Comparison of ENCODE assay signal across 8 mouse cellular contexts in the genomic region with DNA sequence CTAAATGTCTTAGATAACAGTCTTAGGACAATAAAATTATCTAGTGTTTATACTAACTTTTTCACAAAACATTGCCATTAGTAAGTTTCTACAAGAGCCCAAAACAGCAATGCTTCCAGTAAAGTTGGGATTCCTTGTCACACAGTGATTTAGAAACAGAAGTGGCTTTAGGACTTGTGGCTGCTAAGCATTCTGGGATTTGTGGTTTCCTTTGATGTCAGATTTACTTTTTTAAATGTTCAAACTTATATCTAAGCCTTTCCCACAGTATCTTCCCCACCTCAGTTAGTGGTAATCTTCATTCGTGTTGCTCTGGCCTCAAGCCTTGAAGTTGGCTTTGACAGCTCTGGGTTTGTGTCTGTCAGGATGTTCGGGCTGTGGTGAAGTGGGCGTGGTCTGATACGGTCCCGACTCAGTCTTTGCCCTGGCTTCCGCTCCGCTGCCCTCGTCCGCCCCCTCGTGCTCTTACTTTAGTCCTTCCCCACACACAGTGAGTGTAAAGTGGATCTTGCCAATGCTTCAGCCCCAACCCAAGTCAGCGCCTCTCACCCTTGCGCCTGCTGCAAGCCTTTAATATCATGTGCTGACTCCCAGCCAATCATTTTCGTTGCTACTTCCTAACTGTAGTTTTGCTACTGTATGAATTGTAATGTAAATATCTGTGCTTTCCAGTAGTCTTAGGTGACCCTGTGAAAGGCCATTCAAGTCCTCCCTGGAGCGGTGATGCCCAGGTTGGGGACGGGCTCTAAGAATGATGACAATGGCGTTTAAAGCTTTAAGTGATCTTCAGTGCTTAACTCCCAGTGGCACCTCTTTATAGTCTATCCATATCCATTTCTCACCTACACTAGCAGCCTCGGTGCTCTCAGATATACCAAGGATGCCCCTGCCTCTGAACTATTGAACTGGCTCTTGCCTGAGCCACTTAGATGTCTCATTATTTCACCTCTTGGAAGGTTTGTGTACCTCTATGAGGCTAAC. TPM values are rescaled to one million over a fixed set of nuclear protein-coding genes. Genes with fewer than 3 reads are reported as not detected.
DNase-seq lines count a peak whose midpoint lies in the region; ATAC-seq and TF ChIP-seq lines count a peak whose summit lies in the region.

No protein-coding gene starts in this region.

- peak; percentile 61 for TF ChIP-seq RAD21 in CH12.LX (IDR thresholded peaks at IDR 0.05; ENCODE audit: low read depth, low read length)

- no peak overlapping the region for H3K9ac ChIP-seq in CH12.LX (ENCODE audit: insufficient read depth, low read depth)
- H3K9ac ChIP-seq in forebrain, embryonic 12.5 days, result peak overlapping the region; percentile 50

- intact Hi-C loops in heart, postnatal 25 days (cut with DNase I), result no loop called here

- no peak overlapping the region for H3K27ac ChIP-seq in CH12.LX (ENCODE audit: insufficient read depth, low read depth)
- H3K27ac ChIP-seq in forebrain, embryonic 12.5 days, result no peak overlapping the region

- TF ChIP-seq POLR2A in CH12.LX (IDR thresholded peaks at IDR 0.05; ENCODE audit: low read depth, low read length), result peak; percentile 57

- DNase-seq in CH12.LX (ENCODE audit: extremely low read depth), result peak; percentile 83
- peak; percentile 56 to 69 for DNase-seq in adrenal gland, postnatal 36 days
- peak; percentile 24 for DNase-seq in heart, postnatal 25 days (ENCODE audit: low spot score)
- peak; percentile 71 to 79 for DNase-seq in kidney, postnatal 4 days
- DNase-seq in lung, postnatal 14 days, result peak; percentile 61
- DNase-seq in ovary, postnatal 14 days (ENCODE audit: low spot score), result peak; percentile 22
- DNase-seq in thymus, postnatal 36 days, result peak; percentile 72 to 77

- no peaks in the 10 kb centered on the region for H3K79me2 ChIP-seq in CH12.LX (replicated peaks; ENCODE audit: control insufficient read depth, extremely low read depth, insufficient read depth, poor library complexity, severe bottlenecking)

- peaks cover 3 to 7% of the 10 kb centered on the region in 2 experiments for H3K36me3 ChIP-seq in CH12.LX (replicated peaks in 1 of 2; ENCODE audit: control insufficient read depth in 1 of 2, insufficient read depth in 1 of 2, low read length in 1 of 2)
- H3K36me3 ChIP-seq in forebrain, embryonic 12.5 days (replicated peaks), result peaks cover 4% of the 10 kb centered on the region; the same call in 1 of the 2 replicates

- no peaks in the 10 kb centered on the region for H3K9me3 ChIP-seq in CH12.LX (replicated peaks; ENCODE audit: low read length)
- H3K9me3 ChIP-seq in forebrain, embryonic 12.5 days, result no peaks in the 10 kb centered on the region

- no peaks in the 10 kb centered on the region for H3K27me3 ChIP-seq in CH12.LX (replicated peaks)
- H3K27me3 ChIP-seq in forebrain, embryonic 12.5 days, result no peaks in the 10 kb centered on the region

- peak overlapping the region; percentile 51 for H3K4me2 ChIP-seq in CH12.LX (ENCODE audit: insufficient read depth, low read depth, poor library complexity, severe bottlenecking)
- H3K4me2 ChIP-seq in forebrain, embryonic 12.5 days, result peak overlapping the region; percentile 65

- peak in 1 of 2 experiments; percentile 63; a peak in 2 of 4 replicates for TF ChIP-seq CTCF in CH12.LX (conservative IDR thresholded peaks at IDR 0.05 in 1 of 2, IDR thresholded peaks at IDR 0.05 in 1 of 2; ENCODE audit: low read depth in 2 of 2, low read length in 2 of 2)

- TF ChIP-seq EP300 in CH12.LX (IDR thresholded peaks at IDR 0.05; ENCODE audit: low read length), result no peak

- H3K4me3 ChIP-seq in CH12.LX (replicated peaks in 1 of 3; ENCODE audit: low read depth in 2 of 3, low read length in 2 of 3, poor library complexity in 1 of 3), result peak overlapping the region in 2 of 3 experiments; percentile 1 to 33
- peak overlapping the region; percentile 47 for H3K4me3 ChIP-seq in forebrain, embryonic 12.5 days (replicated peaks)

- ATAC-seq in forebrain, embryonic 12.5 days (ENCODE audit: low FRiP score), result peak; percentile 88

- dilution Hi-C loops in CH12.LX (cut with MboI; ENCODE audit: extremely low pct_ligation_motif_present, extremely low pct_unique_long_range_greater_than_20kb, low sequenced_read_pairs), result no loop called here

- in situ Hi-C loops in CH12.LX (cut with MboI; ENCODE audit: low pct_ligation_motif_present, low pct_unique_long_range_greater_than_20kb, low sequenced_read_pairs), result no loop called here

- WGBS in forebrain, embryonic 12.5 days, result 12% methylated on average over 17 of the region's 17 CpGs

- peaks cover 0 to 13% of the 10 kb centered on the region in 2 experiments; a peak in 2 of 4 replicates for H3K4me1 ChIP-seq in CH12.LX (ENCODE audit: control insufficient read depth in 1 of 2, insufficient read depth in 2 of 2)
- H3K4me1 ChIP-seq in forebrain, embryonic 12.5 days, result peaks cover 6% of the 10 kb centered on the region; the same call in 1 of the 2 replicates

TF ChIP-seq in CH12.LX, 34 proteins besides CTCF, POLR2A, EP300 and RAD21:
- TF ChIP-seq MYC (IDR thresholded peaks at IDR 0.05; ENCODE audit: low read depth, low read length), result 0 out of 2 replicates have a peak, but pooled peaks have one; percentile 27
- TF ChIP-seq ZNF384 (IDR thresholded peaks at IDR 0.05; ENCODE audit: low read depth, low read length), result no peak; the same call in 1 of the 2 replicates
- TF ChIP-seq ZMIZ1 (IDR thresholded peaks at IDR 0.05; ENCODE audit: low read depth, low read length), result no peak
- peak; percentile 49; the same call in 1 of the 2 replicates for TF ChIP-seq NELFE (IDR thresholded peaks at IDR 0.05; ENCODE audit: low read depth, low read length)
- peak; percentile 44 for TF ChIP-seq USF1 (IDR thresholded peaks at IDR 0.05; ENCODE audit: low read depth, low read length)
- TF ChIP-seq TBP (conservative IDR thresholded peaks at IDR 0.05; ENCODE audit: low read depth, low read length), result 0 out of 2 replicates have a peak, but pooled peaks have one; percentile 22
- no peak for TF ChIP-seq POLR2AphosphoS2 (IDR thresholded peaks at IDR 0.05; ENCODE audit: low read depth, low read length)
- 0 out of 2 replicates have a peak, but pooled peaks have one; percentile 52 for TF ChIP-seq SIN3A (IDR thresholded peaks at IDR 0.05; ENCODE audit: low read length)
- TF ChIP-seq BHLHE40 (IDR thresholded peaks at IDR 0.05; ENCODE audit: low read depth, low read length), result 0 out of 2 replicates have a peak, but pooled peaks have one; percentile 35
- peak; percentile 21; the same call in 1 of the 2 replicates for TF ChIP-seq TCF12 (IDR thresholded peaks at IDR 0.05; ENCODE audit: low read depth, low read length)
- TF ChIP-seq SMC3 (IDR thresholded peaks at IDR 0.05; ENCODE audit: low read depth, low read length), result peak; percentile 48
- no peak for TF ChIP-seq ZKSCAN1 (IDR thresholded peaks at IDR 0.05; ENCODE audit: borderline replicate concordance, low read depth, low read length)
- TF ChIP-seq JUN (IDR thresholded peaks at IDR 0.05; ENCODE audit: insufficient read depth, low read depth, low read length), result no peak
- peak; percentile 23; the same call in 1 of the 2 replicates for TF ChIP-seq IRF4 (IDR thresholded peaks at IDR 0.05; ENCODE audit: low read depth, low read length)
- peak; percentile 62 for TF ChIP-seq ELF1 (IDR thresholded peaks at IDR 0.05; ENCODE audit: low read depth, low read length)
- TF ChIP-seq MEF2A (IDR thresholded peaks at IDR 0.05; ENCODE audit: borderline replicate concordance, low read depth, low read length), result peak; percentile 26; the same call in 1 of the 2 replicates
- peak; percentile 57 for TF ChIP-seq HCFC1 (IDR thresholded peaks at IDR 0.05; ENCODE audit: low read depth, low read length)
- TF ChIP-seq MXI1 (IDR thresholded peaks at IDR 0.05; ENCODE audit: low read depth, low read length), result peak; percentile 74; the same call in 1 of the 2 replicates
- TF ChIP-seq MAX (IDR thresholded peaks at IDR 0.05; ENCODE audit: low read length), result peak; percentile 77
- TF ChIP-seq NRF1 (IDR thresholded peaks at IDR 0.05; ENCODE audit: low read depth, low read length), result no peak

RNA-seq across cellular contexts. Expression of a gene that starts 18.4 kb away (rescaled TPM):
- total RNA-seq in CH12.LX (2012; rRNA removed) (not detected in 2 replicates), CH12.LX (2014; rRNA removed) (not detected in 2 replicates)
- not detected in 2 replicates for polyA plus RNA-seq in CH12.LX (2012; ENCODE audit: insufficient read length, low read depth)
- total RNA-seq in adrenal gland, postnatal 36 days (2021), result 1 to 10 TPM in 1 of 2 experiments, not detected in 1; 1.1 TPM
- polyA plus RNA-seq in forebrain, embryonic 12.5 days (2016; fragmentation: Nextera tagmentation; extraction: Ambion mirVana), result 1.9 and 2.0 TPM in 2 replicates
- not detected for total RNA-seq in heart, postnatal 25 days (2021)

Comparison
In these comparisons a context has a peak if more than half of its experiments do, and no peak if none do; other contexts are left out.
1. DNase-seq: peak in every context shown above with its lines; median percentile 83 in CH12.LX; 75 in kidney, postnatal 4 days; 74 in thymus, postnatal 36 days; 62 in adrenal gland, postnatal 36 days; 61 in lung, postnatal 14 days; 24 in heart, postnatal 25 days; 22 in ovary, postnatal 14 days.